Mouse (Mus musculus) limb, embryonic 15.5 days (tissue): Measurements from ENCODE around the gene Cacnb3. TPM values are rescaled to one million over a fixed set of nuclear protein-coding genes. Genes with fewer than 3 reads are reported as not detected.

Experiments
- ATAC-seq: fragments of 200-750 bp; cut with Nextera tagmentation; 2 replicates; pipeline ENCODE4 v1.8.0; 2017; ENCODE audit warnings: low read depth, moderate TSS enrichment; ENCODE audit not compliant: insufficient number of reproducible peaks, low FRiP score, low TSS enrichment
- H3K27ac ChIP-seq: fragments of 300-500 bp; sonication (generic); 2 replicates; pipeline ENCODE4 v1.5.1; 2015; ENCODE audit warnings: moderate library complexity, mild to moderate bottlenecking, inconsistent platforms
- H3K27me3 ChIP-seq: fragments of 300-500 bp; sonication (generic); 2 replicates; pipeline ENCODE4 v1.6.1; 2015; ENCODE audit warnings: inconsistent platforms
- H3K36me3 ChIP-seq: fragments of 300-500 bp; sonication (generic); 2 replicates; pipeline ENCODE4 v1.6.1; 2015; ENCODE audit warnings: inconsistent platforms
- H3K4me1 ChIP-seq: fragments of 300-500 bp; sonication (generic); 2 replicates; pipeline ENCODE4 v1.6.1; 2015; ENCODE audit warnings: inconsistent platforms
- H3K4me2 ChIP-seq: fragments of 300-500 bp; sonication (generic); 2 replicates; pipeline ENCODE4 v1.6.1; 2015; ENCODE audit warnings: mild to moderate bottlenecking, inconsistent platforms
- H3K4me3 ChIP-seq: fragments of 300-500 bp; sonication (generic); 2 replicates; pipeline ENCODE4 v1.5.1; 2015; ENCODE audit warnings: mild to moderate bottlenecking, inconsistent platforms
- H3K9ac ChIP-seq: fragments of 300-500 bp; sonication (generic); 2 replicates; pipeline ENCODE4 v1.6.1; 2015; ENCODE audit warnings: inconsistent platforms
- H3K9me3 ChIP-seq: fragments of 300-500 bp; sonication (generic); 2 replicates; pipeline ENCODE4 v1.6.1; 2016; ENCODE audit warnings: inconsistent platforms
- WGBS: fragments of 180-500 bp; shearing (Covaris S2); methylation state at CpG from one replicate; pipeline ENCODE4 v1.1.7; 2015; 5-methylcytosine and 5-hydroxymethylcytosine counted together
- polyA plus RNA-seq: library from polyadenylated mRNA; unstranded; fragments of >200 nt; fragmentation: Nextera tagmentation; extraction: Ambion mirVana; gene quantifications from 2 replicates; pipeline ENCODE4 v1.2.1, GENCODE M21; 2015

Cacnb3 gene
- polyA plus RNA-seq, 1 experiment from 2014 or later, result 46.6 TPM

GRCm38 (mm10) chr15:98628589-98629254, 1.9 kb upstream of the Cacnb3 start:
- 9% methylated on average over 20 of the region's 20 CpGs for WGBS
- H3K27ac ChIP-seq, result 0 out of 2 replicates have a peak overlapping the region, but pooled peaks have one; percentile 17
- ATAC-seq, result no peak
- peaks cover 54% of the 10 kb centered on the region for H3K4me1 ChIP-seq
- peaks cover 25% of the 10 kb centered on the region for H3K27me3 ChIP-seq
- peak overlapping the region; percentile 8; the same call in 1 of the 2 replicates for H3K4me3 ChIP-seq
- no peaks in the 10 kb centered on the region for H3K36me3 ChIP-seq
- no peaks in the 10 kb centered on the region for H3K9me3 ChIP-seq
- peak overlapping the region; percentile 36 for H3K4me2 ChIP-seq
- no peak overlapping the region for H3K9ac ChIP-seq

GRCm38 (mm10) chr15:98629464-98629863, 1.2 kb upstream of the Cacnb3 start:
- no peak overlapping the region for H3K27ac ChIP-seq
- no peak overlapping the region for H3K9ac ChIP-seq
- peaks cover 60% of the 10 kb centered on the region for H3K4me1 ChIP-seq
- no peak overlapping the region for H3K4me2 ChIP-seq
- H3K4me3 ChIP-seq, result no peak overlapping the region
- WGBS, result 50% methylated on average over 6 of the region's 6 CpGs
- H3K9me3 ChIP-seq, result no peaks in the 10 kb centered on the region
- H3K36me3 ChIP-seq, result no peaks in the 10 kb centered on the region
- H3K27me3 ChIP-seq, result peaks cover 32% of the 10 kb centered on the region
- ATAC-seq, result no peak

- Histone ChIP-seq H3K27ac (peak overlapping the region; percentile 62; the same call in 1 of the 2 replicates), H3K9me3 (no peaks in the 10 kb centered on the region), H3K4me1 (peaks cover 72% of the 10 kb centered on the region), H3K4me2 (peak overlapping the region; percentile 90), H3K36me3 (no peaks in the 10 kb centered on the region), H3K4me3 (peak overlapping the region; percentile 78), H3K27me3 (peaks cover 38% of the 10 kb centered on the region), H3K9ac (no peak overlapping the region)
- ATAC-seq, result no peak
- under 1% methylated on average over 18 of the region's 18 CpGs for WGBS
These were observed 853 bp downstream of the Cacnb3 start for GRCm38 (mm10) chr15:98631493-98631892.

- peaks cover 76% of the 10 kb centered on the region for H3K4me1 ChIP-seq
These were observed 1.6 kb downstream of the Cacnb3 start for GRCm38 (mm10) chr15:98632107-98632744.

GRCm38 (mm10) chr15:98632921-98633320, 2.3 kb downstream of the Cacnb3 start:
- H3K27ac ChIP-seq, result no peak overlapping the region

More at GRCm38 (mm10) chr15:98632107-98632744, 1.6 kb downstream of the Cacnb3 start:
- Histone ChIP-seq H3K27me3 (peaks cover 39% of the 10 kb centered on the region), H3K4me3 (peak overlapping the region; percentile 78), H3K4me2 (peak overlapping the region; percentile 90), H3K36me3 (no peaks in the 10 kb centered on the region), H3K27ac (peak overlapping the region; percentile 77), H3K9me3 (no peaks in the 10 kb centered on the region), H3K9ac (peak overlapping the region; percentile 31; the same call in 1 of the 2 replicates)
- ATAC-seq, result peak; percentile 77
- WGBS, result under 1% methylated on average over 24 of the region's 25 CpGs

GRCm38 (mm10) chr15:98633822-98634470, 3.3 kb downstream of the Cacnb3 start:
- peaks cover 67% of the 10 kb centered on the region for H3K4me1 ChIP-seq
- peaks cover 39% of the 10 kb centered on the region for H3K27me3 ChIP-seq
- WGBS, result under 1% methylated on average over 25 of the region's 25 CpGs

More at GRCm38 (mm10) chr15:98632921-98633320, 2.3 kb downstream of the Cacnb3 start:
- Histone ChIP-seq H3K9ac (no peak overlapping the region), H3K4me3 (peak overlapping the region; percentile 78), H3K36me3 (no peaks in the 10 kb centered on the region), H3K9me3 (no peaks in the 10 kb centered on the region), H3K27me3 (peaks cover 39% of the 10 kb centered on the region), H3K4me2 (peak overlapping the region; percentile 90), H3K4me1 (peaks cover 77% of the 10 kb centered on the region)
- 4% methylated on average over 4 of the region's 4 CpGs for WGBS
- no peak for ATAC-seq

GRCm38 (mm10) chr15:98634541-98635081, 4.0 kb downstream of the Cacnb3 start:
- Histone ChIP-seq H3K9me3 (no peaks in the 10 kb centered on the region), H3K27ac (peak overlapping the region; percentile 79), H3K4me3 (peak overlapping the region; percentile 78), H3K36me3 (no peaks in the 10 kb centered on the region; the same call in 1 of the 2 replicates), H3K9ac (peak overlapping the region; percentile 60), H3K4me2 (peak overlapping the region; percentile 90), H3K27me3 (peaks cover 39% of the 10 kb centered on the region), H3K4me1 (peaks cover 62% of the 10 kb centered on the region)
- 1% methylated on average over 47 of the region's 65 CpGs for WGBS
- peak; percentile 53 for ATAC-seq

More at GRCm38 (mm10) chr15:98633822-98634470, 3.3 kb downstream of the Cacnb3 start:
- H3K4me2 ChIP-seq, result peak overlapping the region; percentile 90
- peak overlapping the region; percentile 78 for H3K4me3 ChIP-seq
- peak overlapping the region; percentile 79 for H3K27ac ChIP-seq
- no peaks in the 10 kb centered on the region for H3K9me3 ChIP-seq
- no peaks in the 10 kb centered on the region for H3K36me3 ChIP-seq
- ATAC-seq, result no peak
- H3K9ac ChIP-seq, result peak overlapping the region; percentile 60

GRCm38 (mm10) chr15:98635291-98635841, 4.7 kb downstream of the Cacnb3 start:
- Histone ChIP-seq H3K4me3 (peak overlapping the region; percentile 78), H3K36me3 (peaks cover 6% of the 10 kb centered on the region), H3K4me2 (peak overlapping the region; percentile 90), H3K9ac (peak overlapping the region; percentile 60), H3K9me3 (no peaks in the 10 kb centered on the region), H3K4me1 (peaks cover 61% of the 10 kb centered on the region), H3K27me3 (peaks cover 34% of the 10 kb centered on the region), H3K27ac (no peak overlapping the region)
- no peak; the same call in 1 of the 2 replicates for ATAC-seq
- WGBS, result 1% methylated on average over 21 of the region's 21 CpGs

- Histone ChIP-seq H3K4me3 (0 out of 2 replicates have a peak overlapping the region, but pooled peaks have one; percentile 78), H3K9me3 (no peaks in the 10 kb centered on the region), H3K36me3 (peaks cover 16% of the 10 kb centered on the region), H3K27me3 (peaks cover 23% of the 10 kb centered on the region), H3K4me1 (peaks cover 49% of the 10 kb centered on the region), H3K4me2 (peak overlapping the region; percentile 90), H3K9ac (no peak overlapping the region), H3K27ac (no peak overlapping the region)
- ATAC-seq, result no peak
- WGBS, result 39% methylated on average over 5 of the region's 5 CpGs
These were observed 5.9 kb downstream of the Cacnb3 start for GRCm38 (mm10) chr15:98636517-98636916.

- H3K4me1 ChIP-seq, result peaks cover 45% of the 10 kb centered on the region
- no peak overlapping the region for H3K9ac ChIP-seq
These were observed 6.5 kb downstream of the Cacnb3 start for GRCm38 (mm10) chr15:98637155-98637554.

GRCm38 (mm10) chr15:98640157-98640556, 9.5 kb downstream of the Cacnb3 start:
- no peak overlapping the region for H3K4me3 ChIP-seq
- H3K27ac ChIP-seq, result no peak overlapping the region
- peaks cover 7% of the 10 kb centered on the region for H3K27me3 ChIP-seq
- peaks cover 48% of the 10 kb centered on the region for H3K36me3 ChIP-seq
- ATAC-seq, result no peak
- no peaks in the 10 kb centered on the region for H3K9me3 ChIP-seq
- no peak overlapping the region for H3K4me2 ChIP-seq
- WGBS, result 21% methylated on average over 8 of the region's 8 CpGs
- peaks cover 19% of the 10 kb centered on the region for H3K4me1 ChIP-seq
- H3K9ac ChIP-seq, result no peak overlapping the region

More at GRCm38 (mm10) chr15:98637155-98637554, 6.5 kb downstream of the Cacnb3 start:
- Histone ChIP-seq H3K9me3 (no peaks in the 10 kb centered on the region), H3K4me2 (no peak overlapping the region), H3K27me3 (peaks cover 23% of the 10 kb centered on the region), H3K27ac (no peak overlapping the region), H3K4me3 (no peak overlapping the region), H3K36me3 (peaks cover 21% of the 10 kb centered on the region)
- no peak for ATAC-seq
- 52% methylated on average over 3 of the region's 3 CpGs for WGBS
